Mouse (Mus musculus): ENCODE results near the gene Srsf4. TPM values are rescaled to one million over a fixed set of nuclear protein-coding genes. Genes with fewer than 3 reads are reported as not detected.

Gene Srsf4
- total RNA-seq, 2 experiments from 2014 or later: 89.0 to 93.6 TPM

Other genes starting within 250 kb of the Srsf4 start
- gene Ptpru, start 35.3 kb upstream of the Srsf4 start, total RNA-seq (2021): 10 to 100 TPM; 61.3 to 64.8 TPM
- gene Mecr, start 30.1 kb upstream of the Srsf4 start, total RNA-seq (2021): 10 to 100 TPM; 60.8 to 73.6 TPM
- 10 to 100 TPM; 12.9 to 14.4 TPM for gene Tmem200b, start 48.2 kb downstream of the Srsf4 start, total RNA-seq (2021)
- gene Gm10300, start 201.1 kb downstream of the Srsf4 start, total RNA-seq (2021): under 1 TPM; 0.70 to 0.73 TPM
- 10 to 100 TPM; 67.2 to 91.2 TPM for gene Epb41, start 201.7 kb downstream of the Srsf4 start, total RNA-seq (2021)

All from adrenal gland, postnatal 4 days (tissue).